8 mouse cellular contexts compared by ENCODE assay signal in genomic region chr2:153347183-153347781, GRCm38 (mm10). TPM values are rescaled to one million over a fixed set of nuclear protein-coding genes. Genes with fewer than 3 reads are reported as not detected.
DNase-seq lines count a peak whose midpoint lies in the region; ATAC-seq and TF ChIP-seq lines count a peak whose summit lies in the region.

No protein-coding gene starts in this region.

- peak overlapping the region; percentile 99 for H3K27ac ChIP-seq in layer of hippocampus, adult 2 months
- H3K27ac ChIP-seq in embryonic facial prominence, embryonic 11.5 days (replicated peaks; ENCODE audit: low read depth, low read length), result peak overlapping the region; percentile 98; the same call in 1 of the 2 replicates
- peak overlapping the region; percentile 99 for H3K27ac ChIP-seq in intestine, embryonic 16.5 days (ENCODE audit: low read length)
- peak overlapping the region; percentile 96 for H3K27ac ChIP-seq in midbrain, embryonic 16.5 days (ENCODE audit: low read length)

- H3K27me3 ChIP-seq in embryonic facial prominence, embryonic 11.5 days (ENCODE audit: control insufficient read depth, insufficient read depth, low read length), result no peaks in the 10 kb centered on the region
- H3K27me3 ChIP-seq in intestine, embryonic 16.5 days (replicated peaks; ENCODE audit: control insufficient read depth, insufficient read depth, low read length), result no peaks in the 10 kb centered on the region
- no peaks in the 10 kb centered on the region for H3K27me3 ChIP-seq in midbrain, embryonic 16.5 days (ENCODE audit: control insufficient read depth, insufficient read depth, low read depth, low read length)

- no peak for ATAC-seq in embryonic facial prominence, embryonic 11.5 days (replicated peaks; ENCODE audit: insufficient number of reproducible peaks, low FRiP score, low TSS enrichment, low read depth)
- no peak for ATAC-seq in intestine, embryonic 16.5 days
- ATAC-seq in midbrain, embryonic 16.5 days, result no peak
- ATAC-seq in frontal cortex, adult (ENCODE audit: low TSS enrichment), result no peak

- H3K4me3 ChIP-seq in layer of hippocampus, adult 2 months, result peak overlapping the region; percentile 90
- H3K4me3 ChIP-seq in embryonic facial prominence, embryonic 11.5 days (ENCODE audit: low read depth, low read length), result peak overlapping the region; percentile 81
- peak overlapping the region; percentile 92 for H3K4me3 ChIP-seq in intestine, embryonic 16.5 days (ENCODE audit: low read length)
- peak overlapping the region; percentile 88 for H3K4me3 ChIP-seq in midbrain, embryonic 16.5 days (ENCODE audit: low read depth, low read length)

- no peaks in the 10 kb centered on the region for H3K9me3 ChIP-seq in embryonic facial prominence, embryonic 11.5 days (replicated peaks; ENCODE audit: control insufficient read depth, low read length)
- no peaks in the 10 kb centered on the region for H3K9me3 ChIP-seq in intestine, embryonic 16.5 days (ENCODE audit: control insufficient read depth, low read length)
- no peaks in the 10 kb centered on the region for H3K9me3 ChIP-seq in midbrain, embryonic 16.5 days (replicated peaks; ENCODE audit: control insufficient read depth, low read length, poor library complexity, severe bottlenecking)

- TF ChIP-seq CTCF in layer of hippocampus, adult 2 months (conservative IDR thresholded peaks at IDR 0.05), result no peak

- H3K9ac ChIP-seq in embryonic facial prominence, embryonic 11.5 days (replicated peaks; ENCODE audit: low read length), result peak overlapping the region; percentile 98
- peak overlapping the region; percentile 93 for H3K9ac ChIP-seq in intestine, embryonic 16.5 days (ENCODE audit: low read depth, low read length)
- H3K9ac ChIP-seq in midbrain, embryonic 16.5 days (ENCODE audit: low read depth, low read length), result peak overlapping the region; percentile 79

- WGBS in embryonic facial prominence, embryonic 11.5 days, result 10% methylated on average over 9 of the region's 9 CpGs
- 3% methylated on average over 9 of the region's 9 CpGs for WGBS in intestine, embryonic 16.5 days
- 8% methylated on average over 9 of the region's 9 CpGs for WGBS in midbrain, embryonic 16.5 days

- H3K4me2 ChIP-seq in embryonic facial prominence, embryonic 11.5 days (ENCODE audit: low read depth, low read length), result peak overlapping the region; percentile 65
- H3K4me2 ChIP-seq in intestine, embryonic 16.5 days (ENCODE audit: low read depth, low read length), result peak overlapping the region; percentile 68
- peak overlapping the region; percentile 62 for H3K4me2 ChIP-seq in midbrain, embryonic 16.5 days (ENCODE audit: low read length)

- DNase-seq in layer of hippocampus, adult 2 months (ENCODE audit: low spot score in 2 of 2), result no peak
- DNase-seq in layer of hippocampus, adult 11-12 months (ENCODE audit: low spot score), result no peak
- no peak for DNase-seq in embryonic facial prominence, embryonic 11.5 days (ENCODE audit: low spot score)
- no peak for DNase-seq in ovary, adult 18-20 months (ENCODE audit: low spot score)
- no peak for DNase-seq in right cerebral cortex, adult 2 months (ENCODE audit: low spot score in 2 of 2)

- H3K4me1 ChIP-seq in embryonic facial prominence, embryonic 11.5 days (ENCODE audit: control insufficient read depth, insufficient read depth, low read length), result 0 out of 2 replicates have a peak, but pooled peaks cover 2% of the 10 kb centered on the region
- peaks cover 38% of the 10 kb centered on the region for H3K4me1 ChIP-seq in intestine, embryonic 16.5 days (ENCODE audit: control insufficient read depth, insufficient read depth, low read length)
- H3K4me1 ChIP-seq in midbrain, embryonic 16.5 days (ENCODE audit: control insufficient read depth, insufficient read depth, low read length), result peaks cover 32% of the 10 kb centered on the region

- no peaks in the 10 kb centered on the region for H3K36me3 ChIP-seq in embryonic facial prominence, embryonic 11.5 days (replicated peaks; ENCODE audit: control insufficient read depth, insufficient read depth, low read depth, low read length)
- H3K36me3 ChIP-seq in intestine, embryonic 16.5 days (ENCODE audit: control insufficient read depth, insufficient read depth, low read length), result no peaks in the 10 kb centered on the region
- no peaks in the 10 kb centered on the region for H3K36me3 ChIP-seq in midbrain, embryonic 16.5 days (ENCODE audit: control insufficient read depth, insufficient read depth, low read length)

RNA-seq across cellular contexts. Expression of gene Asxl1, which starts 1.7 kb away (rescaled TPM):
- 10 to 100 TPM; 34.6 to 34.9 TPM for total RNA-seq in layer of hippocampus, adult 2 months (2021)
- polyA plus RNA-seq in embryonic facial prominence, embryonic 11.5 days (2014; fragmentation: Nextera tagmentation; extraction: Ambion mirVana), result 20.4 and 21.0 TPM in 2 replicates
- polyA plus RNA-seq in intestine, embryonic 16.5 days (2015; fragmentation: Nextera tagmentation; extraction: Ambion mirVana), result 6.8 and 6.9 TPM in 2 replicates
- 9.0 and 9.2 TPM in 2 replicates for polyA plus RNA-seq in midbrain, embryonic 16.5 days (2015; fragmentation: Nextera tagmentation; extraction: Ambion mirVana)

RNA-seq across cellular contexts. Expression of gene Kif3b, which starts 56.1 kb away (rescaled TPM):
- 10 to 100 TPM; 50.6 to 55.7 TPM for total RNA-seq in layer of hippocampus, adult 2 months (2021)
- 6.9 and 7.6 TPM in 2 replicates for polyA plus RNA-seq in embryonic facial prominence, embryonic 11.5 days (2014; fragmentation: Nextera tagmentation; extraction: Ambion mirVana)
- polyA plus RNA-seq in intestine, embryonic 16.5 days (2015; fragmentation: Nextera tagmentation; extraction: Ambion mirVana), result 8.2 and 8.3 TPM in 2 replicates
- polyA plus RNA-seq in midbrain, embryonic 16.5 days (2015; fragmentation: Nextera tagmentation; extraction: Ambion mirVana), result 25.8 and 26.9 TPM in 2 replicates
